Mouse (Mus musculus) hindbrain, embryonic 14.5 days (tissue): ENCODE measurements around the gene Zdhhc21. TPM values are rescaled to one million over a fixed set of nuclear protein-coding genes. Genes with fewer than 3 reads are reported as not detected.
A peak's percentile ranks its signal among the peaks of the same experiment; 100 is the strongest.

Experiments used
- ATAC-seq: fragments of 200-750 bp; cut with Nextera tagmentation; 2 replicates; pipeline ENCODE4 v1.8.0; 2017; ENCODE audit warnings: moderate number of reproducible peaks, mild to moderate bottlenecking, moderate TSS enrichment, moderate library complexity; ENCODE audit not compliant: low FRiP score
- DNase-seq: peaks from one replicate; pipeline ENCODE4 v3.0.0-alpha.2; 2015; ENCODE audit warnings: low spot score
- H3K27ac ChIP-seq: fragments of 300-500 bp; sonication (generic); 2 replicates; pipeline ENCODE4 v1.5.1; 2014; ENCODE audit warnings: mild to moderate bottlenecking, moderate library complexity
- H3K27me3 ChIP-seq: fragments of 300-500 bp; sonication (generic); 2 replicates; pipeline ENCODE4 v1.6.1; 2014; ENCODE audit warnings: mild to moderate bottlenecking, low read length, mixed read lengths; ENCODE audit not compliant: control insufficient read depth, insufficient read depth
- H3K36me3 ChIP-seq: fragments of 300-500 bp; sonication (generic); replicated peaks from 2 replicates; pipeline ENCODE4 v1.6.1; 2014; ENCODE audit not compliant: control insufficient read depth, insufficient read depth
- H3K4me1 ChIP-seq: fragments of 300-500 bp; sonication (generic); replicated peaks from 2 replicates; pipeline ENCODE4 v1.6.1; 2014; ENCODE audit warnings: antibody characterized with exemption, low read length, mixed read lengths; ENCODE audit not compliant: control insufficient read depth, insufficient read depth
- H3K4me2 ChIP-seq: fragments of 300-500 bp; sonication (generic); replicated peaks from 2 replicates; pipeline ENCODE4 v1.6.1; 2014; ENCODE audit warnings: mild to moderate bottlenecking, moderate library complexity
- H3K4me3 ChIP-seq: fragments of 300-500 bp; sonication (generic); replicated peaks from 2 replicates; pipeline ENCODE4 v1.5.1; 2014; ENCODE audit warnings: mild to moderate bottlenecking, low read length
- H3K9ac ChIP-seq: fragments of 300-500 bp; sonication (generic); 2 replicates; pipeline ENCODE4 v1.6.1; 2014
- H3K9me3 ChIP-seq: fragments of 300-500 bp; sonication (generic); 2 replicates; pipeline ENCODE4 v1.6.1; 2016; ENCODE audit warnings: low read length; ENCODE audit not compliant: control insufficient read depth
- WGBS: fragments of 180-500 bp; shearing (Covaris S2); extraction: QIAGEN DNeasy Blood & Tissue Kit; methylation state at CpG from one replicate; pipeline ENCODE4 v1.1.7; 2014; 5-methylcytosine and 5-hydroxymethylcytosine counted together
- polyA plus RNA-seq: library from polyadenylated mRNA; unstranded; fragments of >200 nt; fragmentation: Nextera tagmentation; extraction: Ambion mirVana; gene quantifications from 2 replicates; pipeline ENCODE4 v1.2.1, GENCODE M21; 2014

The Zdhhc21 gene
- 16.8 and 18.7 TPM in 2 replicates for polyA plus RNA-seq

- DNase-seq = peak; percentile 62
These were observed at the start of gene Zdhhc21 for GRCm38 (mm10) chr4:82859131-82860125. Zdhhc21 (minus strand) TSS chr4:82859958.

GRCm38 (mm10) chr4:82895227-82895626 is 35.5 kb upstream of the Zdhhc21 start:
- DNase-seq (no peak), ATAC-seq (no peak)
- Histone ChIP-seq H3K9ac (no peak overlapping the region), H3K9me3 (no peaks in the 10 kb centered on the region), H3K27ac (no peak overlapping the region), H3K36me3 (no peaks in the 10 kb centered on the region), H3K4me3 (no peak overlapping the region), H3K4me1 (no peaks in the 10 kb centered on the region), H3K4me2 (no peak overlapping the region), H3K27me3 (no peaks in the 10 kb centered on the region)
- 87% methylated on average over 10 of the region's 10 CpGs for WGBS

More at GRCm38 (mm10) chr4:82859131-82860125, at the start of gene Zdhhc21:
- H3K4me1 ChIP-seq = peaks cover 25% of the 10 kb centered on the region
- H3K9ac ChIP-seq = peak within 1 kb of the TSS; percentile 94
- under 1% methylated on average over 82 of the region's 82 CpGs for WGBS
- H3K27me3 ChIP-seq = no peaks in the 10 kb centered on the region
- peak within 1 kb of the TSS; percentile 87 for H3K4me2 ChIP-seq
- peak within 1 kb of the TSS; percentile 95 for H3K27ac ChIP-seq
- peak within 1 kb of the TSS; percentile 81 for H3K4me3 ChIP-seq
- ATAC-seq = peak; percentile 91
- H3K9me3 ChIP-seq = no peaks in the 10 kb centered on the region
- no peaks in the 10 kb centered on the region for H3K36me3 ChIP-seq

- Histone ChIP-seq H3K4me2 (no peak overlapping the region), H3K4me3 (no peak overlapping the region), H3K4me1 (no peaks in the 10 kb centered on the region), H3K27me3 (no peaks in the 10 kb centered on the region), H3K36me3 (no peaks in the 10 kb centered on the region), H3K27ac (no peak overlapping the region), H3K9ac (no peak overlapping the region), H3K9me3 (no peaks in the 10 kb centered on the region)
- no peak for ATAC-seq
- 88% methylated on average over 5 of the region's 5 CpGs for WGBS
- DNase-seq = no peak
These were observed 32.5 kb upstream of the Zdhhc21 start for GRCm38 (mm10) chr4:82892247-82892646.

GRCm38 (mm10) chr4:82891566-82891965 is 31.8 kb upstream of the Zdhhc21 start:
- Histone ChIP-seq H3K36me3 (no peaks in the 10 kb centered on the region), H3K9ac (no peak overlapping the region), H3K4me2 (no peak overlapping the region), H3K9me3 (no peaks in the 10 kb centered on the region), H3K4me1 (no peaks in the 10 kb centered on the region), H3K4me3 (no peak overlapping the region), H3K27ac (no peak overlapping the region), H3K27me3 (no peaks in the 10 kb centered on the region)
- 87% methylated on average over 2 of the region's 2 CpGs for WGBS
- no peak for ATAC-seq
- DNase-seq = no peak

GRCm38 (mm10) chr4:82891049-82891448 is 31.3 kb upstream of the Zdhhc21 start:
- H3K9ac ChIP-seq = no peak overlapping the region
- H3K4me1 ChIP-seq = no peaks in the 10 kb centered on the region
- ATAC-seq (no peak), DNase-seq (no peak)
- 64% methylated on average over 7 of the region's 7 CpGs for WGBS
- H3K36me3 ChIP-seq = no peaks in the 10 kb centered on the region
- no peaks in the 10 kb centered on the region for H3K27me3 ChIP-seq
- no peaks in the 10 kb centered on the region for H3K9me3 ChIP-seq
- no peak overlapping the region for H3K4me2 ChIP-seq
- no peak overlapping the region for H3K27ac ChIP-seq
- H3K4me3 ChIP-seq = no peak overlapping the region

- DNase-seq (no peak), ATAC-seq (no peak)
- WGBS = 86% methylated on average over 4 of the region's 4 CpGs
- H3K4me2 ChIP-seq = no peak overlapping the region
- no peaks in the 10 kb centered on the region for H3K36me3 ChIP-seq
- no peak overlapping the region for H3K27ac ChIP-seq
- H3K9ac ChIP-seq = no peak overlapping the region
- no peaks in the 10 kb centered on the region for H3K9me3 ChIP-seq
- no peaks in the 10 kb centered on the region for H3K4me1 ChIP-seq
- no peak overlapping the region for H3K4me3 ChIP-seq
- no peaks in the 10 kb centered on the region for H3K27me3 ChIP-seq
These were observed 30.8 kb upstream of the Zdhhc21 start for GRCm38 (mm10) chr4:82890585-82890984.

GRCm38 (mm10) chr4:82886148-82886547 is 26.4 kb upstream of the Zdhhc21 start:
- DNase-seq (no peak), ATAC-seq (no peak)
- Histone ChIP-seq H3K9ac (no peak overlapping the region), H3K4me2 (no peak overlapping the region), H3K4me3 (no peak overlapping the region), H3K9me3 (no peaks in the 10 kb centered on the region), H3K4me1 (no peaks in the 10 kb centered on the region), H3K27me3 (no peaks in the 10 kb centered on the region), H3K36me3 (no peaks in the 10 kb centered on the region), H3K27ac (no peak overlapping the region)
- 46% methylated on average over 2 of the region's 2 CpGs for WGBS

GRCm38 (mm10) chr4:82885535-82885913 is 25.8 kb upstream of the Zdhhc21 start:
- H3K9ac ChIP-seq = no peak overlapping the region
- H3K27me3 ChIP-seq = no peaks in the 10 kb centered on the region
- no peak for DNase-seq
- no peak overlapping the region for H3K4me2 ChIP-seq
- no peak for ATAC-seq
- no peaks in the 10 kb centered on the region for H3K9me3 ChIP-seq
- 27% methylated on average over 1 of the region's 1 CpGs for WGBS
- H3K27ac ChIP-seq = no peak overlapping the region
- H3K4me1 ChIP-seq = no peaks in the 10 kb centered on the region
- no peaks in the 10 kb centered on the region for H3K36me3 ChIP-seq
- no peak overlapping the region for H3K4me3 ChIP-seq

GRCm38 (mm10) chr4:82884636-82885534 is 25.1 kb upstream of the Zdhhc21 start, which contains the start of gene Cer1:
Cer1 (minus strand) TSS chr4:82885148.
- no peak for DNase-seq
- no peak within 1 kb of the TSS for H3K4me2 ChIP-seq
- H3K4me3 ChIP-seq = no peak within 1 kb of the TSS
- H3K4me1 ChIP-seq = no peaks in the 10 kb centered on the region
- H3K9me3 ChIP-seq = no peaks in the 10 kb centered on the region
- no peaks in the 10 kb centered on the region for H3K27me3 ChIP-seq
- H3K9ac ChIP-seq = no peak within 1 kb of the TSS
- H3K27ac ChIP-seq = no peak within 1 kb of the TSS
- no peaks in the 10 kb centered on the region for H3K36me3 ChIP-seq
- 64% methylated on average over 19 of the region's 19 CpGs for WGBS
- ATAC-seq = no peak
